Comparison of ENCODE assay signal across 27 mouse cellular contexts in the genomic region with DNA sequence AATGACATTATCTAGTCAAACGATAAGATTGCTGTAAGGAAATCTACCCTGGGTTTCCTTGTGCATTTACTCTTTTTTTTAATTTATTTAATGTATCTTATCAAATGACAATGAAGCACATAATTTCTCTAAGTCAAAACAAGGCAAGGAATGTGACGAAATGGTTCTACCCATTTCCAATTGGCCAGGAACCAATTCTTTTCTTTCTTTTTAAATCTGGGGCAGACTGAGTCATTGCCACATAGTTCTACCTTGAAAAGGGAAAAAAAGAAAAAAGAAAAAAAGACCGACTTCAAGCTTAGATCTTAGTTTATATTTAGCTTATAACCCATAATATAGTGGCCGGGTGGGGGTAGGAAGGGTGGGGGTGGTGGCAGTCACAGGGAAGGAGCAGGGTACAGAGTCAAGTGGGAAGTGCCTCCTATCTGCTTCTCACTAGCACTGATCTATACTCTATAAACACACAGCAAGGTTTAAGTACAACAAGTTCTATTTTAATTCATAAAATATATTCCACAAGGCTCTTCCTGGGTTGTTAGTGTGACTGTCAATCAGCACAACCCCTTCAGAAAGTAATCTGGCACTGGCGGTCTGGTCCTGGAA. TPM values are rescaled to one million over a fixed set of nuclear protein-coding genes. Genes with fewer than 3 reads are reported as not detected.
DNase-seq lines count a peak whose midpoint lies in the region; ATAC-seq and TF ChIP-seq lines count a peak whose summit lies in the region.
"Had no signal": no experiment of that assay in that cellular context is flagged by ENCODE, and none has a peak within 500 bp of the region (broad histone marks: within the 10 kb centered on the region; RNA-seq: fewer than 3 reads in every experiment).

No protein-coding gene starts in this region.

- WGBS in heart, embryonic 12.5 days: 42% methylated on average over 5 of the region's 5 CpGs
- 29% methylated on average over 5 of the region's 5 CpGs for WGBS in liver, adult 2 months
- 59% methylated on average over 5 of the region's 5 CpGs for WGBS in liver, embryonic 12.5 days (ENCODE audit: insufficient replicate concordance)
- 48% methylated on average over 5 of the region's 5 CpGs for WGBS in stomach, embryonic 15.5 days
- WGBS in hindbrain, embryonic 14.5 days: 83% methylated on average over 5 of the region's 5 CpGs

- no peak for TF ChIP-seq POLR2A in liver, adult 2 months (IDR thresholded peaks at IDR 0.05; ENCODE audit: extremely low read depth, insufficient read depth, low read length)
- TF ChIP-seq POLR2A in brain, embryonic 14.5 days (IDR thresholded peaks at IDR 0.05; ENCODE audit: borderline replicate concordance, extremely low read depth, insufficient read depth, insufficient read length, poor library complexity, severe bottlenecking): no peak

- DNase-seq in heart, postnatal 25 days (ENCODE audit: low spot score): no peak
- peak; percentile 53 for DNase-seq in liver, adult 2 months (ENCODE audit: extremely low read depth, low read depth, low spot score)
- DNase-seq in brain, embryonic 14.5 days (ENCODE audit: low read depth): peak; percentile 31
- DNase-seq in hindbrain, embryonic 14.5 days (ENCODE audit: low spot score): no peak
- no peak for DNase-seq in thymus, postnatal 36 days
- DNase-seq: adrenal gland, adult 8-10 months; cerebellum, adult 2 months; cerebellum, postnatal 36 days; embryo, embryonic 11 days; kidney, postnatal 10 days; liver; lung, adult 2 months; lung, postnatal 36 days; midbrain, embryonic 14.5 days; retina, postnatal 1 day; thymus, adult 2 months had no signal

- no peaks in the 10 kb centered on the region for H3K27me3 ChIP-seq in heart, embryonic 12.5 days (replicated peaks)
- no peaks in the 10 kb centered on the region for H3K27me3 ChIP-seq in liver, adult 2 months (ENCODE audit: control insufficient read depth, insufficient read depth, low read length)
- no peaks in the 10 kb centered on the region for H3K27me3 ChIP-seq in liver, embryonic 12.5 days (replicated peaks)
- H3K27me3 ChIP-seq in stomach, embryonic 15.5 days (replicated peaks): no peaks in the 10 kb centered on the region
- H3K27me3 ChIP-seq in hindbrain, embryonic 14.5 days (ENCODE audit: control insufficient read depth, insufficient read depth, low read length): no peaks in the 10 kb centered on the region
- H3K27me3 ChIP-seq: embryonic facial prominence, embryonic 13.5 days; hindbrain, embryonic 12.5 days; megakaryocyte, embryonic 14.5 days; neural tube, embryonic 12.5 days; Patski had no signal

- no peak overlapping the region for H3K9ac ChIP-seq in heart, embryonic 12.5 days
- no peak overlapping the region for H3K9ac ChIP-seq in liver, adult 2 months (ENCODE audit: low read depth, low read length)
- no peak overlapping the region for H3K9ac ChIP-seq in liver, embryonic 12.5 days
- no peak overlapping the region for H3K9ac ChIP-seq in stomach, embryonic 15.5 days
- no peak overlapping the region for H3K9ac ChIP-seq in hindbrain, embryonic 14.5 days
- H3K9ac ChIP-seq: embryonic facial prominence, embryonic 13.5 days; forebrain, embryonic 12.5 days; hindbrain, embryonic 12.5 days; neural tube, embryonic 12.5 days had no signal

- no peak for ATAC-seq in heart, embryonic 12.5 days (ENCODE audit: insufficient number of reproducible peaks, low FRiP score)
- ATAC-seq in liver, embryonic 12.5 days: no peak
- ATAC-seq in stomach, embryonic 15.5 days (ENCODE audit: insufficient read depth, low FRiP score, low read depth): no peak
- no peak for ATAC-seq in hindbrain, embryonic 14.5 days (ENCODE audit: low FRiP score)

- no peak overlapping the region for H3K4me3 ChIP-seq in heart, embryonic 12.5 days
- no peak overlapping the region for H3K4me3 ChIP-seq in liver, adult 2 months (ENCODE audit: insufficient read depth, low read depth, low read length)
- no peak overlapping the region for H3K4me3 ChIP-seq in liver, embryonic 12.5 days
- no peak overlapping the region for H3K4me3 ChIP-seq in stomach, embryonic 15.5 days (replicated peaks)
- H3K4me3 ChIP-seq in hindbrain, embryonic 14.5 days (replicated peaks; ENCODE audit: low read length): no peak overlapping the region
- H3K4me3 ChIP-seq: embryonic facial prominence, embryonic 13.5 days; erythroblast, embryonic 14.5 days; forebrain, embryonic 12.5 days; hindbrain, embryonic 12.5 days; limb, embryonic 10.5 days; megakaryocyte, embryonic 14.5 days; neural tube, embryonic 12.5 days had no signal

- intact Hi-C loops in heart, postnatal 25 days (cut with DNase I): loop anchor here (5.0 to 10.0 kb wide), 2 partner anchors 242 to 434 kb away; no protein-coding TSS in a partner anchor

- TF ChIP-seq CTCF in liver, adult 2 months (IDR thresholded peaks at IDR 0.05; ENCODE audit: low read depth, low read length): no peak
- TF ChIP-seq CTCF in brain, embryonic 14.5 days (IDR thresholded peaks at IDR 0.05; ENCODE audit: borderline replicate concordance, extremely low read depth, insufficient read depth, insufficient read length): no peak

- H3K4me1 ChIP-seq in heart, embryonic 12.5 days (replicated peaks): peaks cover 35% of the 10 kb centered on the region
- peaks cover 15% of the 10 kb centered on the region for H3K4me1 ChIP-seq in liver, adult 2 months (ENCODE audit: control insufficient read depth, insufficient read depth, low read length)
- peaks cover 6% of the 10 kb centered on the region for H3K4me1 ChIP-seq in liver, embryonic 12.5 days
- peaks cover 8% of the 10 kb centered on the region; the same call in 1 of the 2 replicates for H3K4me1 ChIP-seq in stomach, embryonic 15.5 days
- 0 out of 2 replicates have a peak, but pooled peaks cover 2% of the 10 kb centered on the region for H3K4me1 ChIP-seq in hindbrain, embryonic 14.5 days (replicated peaks; ENCODE audit: control insufficient read depth, insufficient read depth, low read length)

- H3K79me2 ChIP-seq in liver, adult 2 months (ENCODE audit: control insufficient read depth, insufficient read depth, low read length): no peaks in the 10 kb centered on the region

- no peak overlapping the region for H3K4me2 ChIP-seq in heart, embryonic 12.5 days
- no peak overlapping the region for H3K4me2 ChIP-seq in liver, embryonic 12.5 days
- no peak overlapping the region for H3K4me2 ChIP-seq in stomach, embryonic 15.5 days
- H3K4me2 ChIP-seq in hindbrain, embryonic 14.5 days (replicated peaks): no peak overlapping the region
- H3K4me2 ChIP-seq: embryonic facial prominence, embryonic 13.5 days; forebrain, embryonic 12.5 days; hindbrain, embryonic 12.5 days; neural tube, embryonic 12.5 days had no signal

- peaks cover 27% of the 10 kb centered on the region for H3K36me3 ChIP-seq in heart, embryonic 12.5 days
- peaks cover 15% of the 10 kb centered on the region for H3K36me3 ChIP-seq in liver, adult 2 months (ENCODE audit: control insufficient read depth, insufficient read depth, low read length)
- H3K36me3 ChIP-seq in liver, embryonic 12.5 days: peaks cover 33% of the 10 kb centered on the region
- peaks cover 5% of the 10 kb centered on the region; the same call in 1 of the 2 replicates for H3K36me3 ChIP-seq in stomach, embryonic 15.5 days
- H3K36me3 ChIP-seq in hindbrain, embryonic 14.5 days (replicated peaks; ENCODE audit: control insufficient read depth, insufficient read depth): peaks cover 40% of the 10 kb centered on the region

- H3K27ac ChIP-seq in heart, embryonic 12.5 days (ENCODE audit: poor library complexity, severe bottlenecking): 0 out of 2 replicates have a peak overlapping the region, but pooled peaks have one; percentile 7
- peak overlapping the region; percentile 6 for H3K27ac ChIP-seq in liver, adult 2 months (replicated peaks; ENCODE audit: insufficient read depth, low read depth, low read length)
- no peak overlapping the region for H3K27ac ChIP-seq in liver, embryonic 12.5 days
- H3K27ac ChIP-seq in stomach, embryonic 15.5 days: peak overlapping the region; percentile 70; the same call in 1 of the 2 replicates
- H3K27ac ChIP-seq in hindbrain, embryonic 14.5 days: no peak overlapping the region
- H3K27ac ChIP-seq: embryonic facial prominence, embryonic 13.5 days; forebrain, embryonic 12.5 days; hindbrain, embryonic 12.5 days; limb, embryonic 10.5 days; neural tube, embryonic 12.5 days had no signal

- H3K9me3 ChIP-seq in heart, embryonic 12.5 days (replicated peaks): no peaks in the 10 kb centered on the region
- no peaks in the 10 kb centered on the region for H3K9me3 ChIP-seq in liver, embryonic 12.5 days (replicated peaks)
- no peaks in the 10 kb centered on the region for H3K9me3 ChIP-seq in stomach, embryonic 15.5 days
- no peaks in the 10 kb centered on the region for H3K9me3 ChIP-seq in hindbrain, embryonic 14.5 days (ENCODE audit: control insufficient read depth, low read length)
- H3K9me3 ChIP-seq: embryonic facial prominence, embryonic 13.5 days; forebrain, embryonic 12.5 days; hindbrain, embryonic 12.5 days; limb, embryonic 10.5 days; megakaryocyte, embryonic 14.5 days; neural tube, embryonic 12.5 days had no signal

RNA-seq across cellular contexts. Expression of gene Ddx1, which starts 32.4 kb away (rescaled TPM):
- polyA plus RNA-seq in heart, embryonic 12.5 days (2016; fragmentation: Nextera tagmentation; extraction: Ambion mirVana): 97.4 and 102 TPM in 2 replicates
- total RNA-seq in heart, postnatal 25 days (2021): 10 to 100 TPM; 72.1 to 81.2 TPM
- total RNA-seq in liver, adult 2 months (2014; rRNA removed): 34.8 and 50.5 TPM in 2 replicates
- 5.4 and 5.7 TPM in 2 replicates for polyA plus RNA-seq in liver, adult 2 months (2012; rRNA removed)
- polyA plus RNA-seq in liver, embryonic 12.5 days (2016; fragmentation: Nextera tagmentation; extraction: Ambion mirVana): 104 and 108 TPM in 2 replicates
- 45.8 and 61.9 TPM in 2 replicates for polyA plus RNA-seq in brain, embryonic 14.5 days (2012; rRNA removed)
- 110 and 130 TPM in 2 replicates for polyA plus RNA-seq in stomach, embryonic 15.5 days (2015; fragmentation: Nextera tagmentation; extraction: Ambion mirVana)
- 144 and 160 TPM in 2 replicates for polyA plus RNA-seq in hindbrain, embryonic 14.5 days (2014; fragmentation: Nextera tagmentation; extraction: Ambion mirVana)

RNA-seq across cellular contexts. Expression of gene Nbas, which starts 52.3 kb away (rescaled TPM):
- polyA plus RNA-seq in heart, embryonic 12.5 days (2016; fragmentation: Nextera tagmentation; extraction: Ambion mirVana): 10.9 and 11.5 TPM in 2 replicates
- total RNA-seq in heart, postnatal 25 days (2021): 10 to 100 TPM; 28.3 to 28.5 TPM
- 21.8 and 24.9 TPM in 2 replicates for total RNA-seq in liver, adult 2 months (2014; rRNA removed)
- polyA plus RNA-seq in liver, adult 2 months (2012; rRNA removed): 8.7 and 10.7 TPM in 2 replicates
- polyA plus RNA-seq in liver, embryonic 12.5 days (2016; fragmentation: Nextera tagmentation; extraction: Ambion mirVana): 8.2 and 8.4 TPM in 2 replicates
- 21.4 and 26.0 TPM in 2 replicates for polyA plus RNA-seq in brain, embryonic 14.5 days (2012; rRNA removed)
- polyA plus RNA-seq in stomach, embryonic 15.5 days (2015; fragmentation: Nextera tagmentation; extraction: Ambion mirVana): 18.0 and 18.6 TPM in 2 replicates
- 21.9 and 22.1 TPM in 2 replicates for polyA plus RNA-seq in hindbrain, embryonic 14.5 days (2014; fragmentation: Nextera tagmentation; extraction: Ambion mirVana)

Comparison
In these comparisons a context has a peak if more than half of its experiments do, and no peak if none do; other contexts are left out.
1. H3K27ac ChIP-seq: peak in heart, embryonic 12.5 days (single experiment), liver, adult 2 months (single experiment) and stomach, embryonic 15.5 days (single experiment); none in liver, embryonic 12.5 days (single experiment) and hindbrain, embryonic 14.5 days (single experiment).
2. DNase-seq: peak in liver, adult 2 months (single experiment) and brain, embryonic 14.5 days (single experiment); none in heart, postnatal 25 days (single experiment), hindbrain, embryonic 14.5 days (single experiment) and thymus, postnatal 36 days (0 of 2).